ENCODE assay signal across 18 mouse cellular contexts in genomic region chr6:91189971-91190370, GRCm38 (mm10).
DNase-seq lines count a peak whose midpoint lies in the region; ATAC-seq lines count a peak whose summit lies in the region.
"Had no signal": no experiment of that assay in that cellular context is flagged by ENCODE, and none has a peak within 500 bp of the region (broad histone marks: within the 10 kb centered on the region; RNA-seq: fewer than 3 reads in every experiment).

No protein-coding gene starts in this region.

- peak; percentile 59 for DNase-seq in cerebellum, adult 11-12 months
- peak; percentile 46 for DNase-seq in cerebellum, adult 8-10 months
- DNase-seq in cerebellum, postnatal 14 days: peak; percentile 51 to 78
- DNase-seq in adipocyte (ENCODE audit: low spot score): no peak
- no peak for DNase-seq in kidney, adult 11 months
- DNase-seq: adrenal gland, adult 2 months; adrenal gland, postnatal 25 days; embryo, embryonic 11 days; gastrocnemius, postnatal 36 days; heart, adult 18-20 months; heart, postnatal 14 days; kidney, adult 18-20 months had no signal

- ATAC-seq in cerebellum, adult (ENCODE audit: insufficient number of reproducible peaks, low FRiP score, low TSS enrichment): no peak
- no peak for ATAC-seq in frontal cortex, adult (ENCODE audit: low TSS enrichment)
- ATAC-seq: activated CD4-positive, CD25-positive, alpha-beta regulatory T cell, adult 4 months; forebrain, embryonic 14.5 days; hindbrain, postnatal 0 days; Patski had no signal

Comparison
In these comparisons a context has a peak if more than half of its experiments do, and no peak if none do; other contexts are left out.
1. DNase-seq: peak in cerebellum, adult 11-12 months (single experiment), cerebellum, adult 8-10 months (single experiment) and cerebellum, postnatal 14 days (2 of 2); none in adipocyte (single experiment) and kidney, adult 11 months (single experiment).